Mouse (Mus musculus): ENCODE measurements at regions not wholly inside any gene's neighbourhood (a gene's known extent, or its start where the extent isn't known, plus 50 kb on each side); places are given as distances from the start of the nearest gene placed in this dataset.
A peak's percentile ranks its signal among the peaks of the same experiment; 100 is the strongest.

GRCm38 (mm10) chr2:148255662-148256061 lies 139.5 kb upstream of the Sstr4 start:
- intact Hi-C loops (cut with DNase I): no loop called here

GRCm38 (mm10) chr2:148264111-148264730 lies 130.9 kb upstream of the Sstr4 start:
- intact Hi-C loops (cut with DNase I): no loop called here
- DNase-seq: no peak

More at GRCm38 (mm10) chr2:148255662-148256061, 139.5 kb upstream of the Sstr4 start:
- DNase-seq: no peak

GRCm38 (mm10) chr2:148279200-148279599 lies 115.9 kb upstream of the Sstr4 start:
- no peak for DNase-seq
- intact Hi-C loops (cut with DNase I): no loop called here

DNA sequence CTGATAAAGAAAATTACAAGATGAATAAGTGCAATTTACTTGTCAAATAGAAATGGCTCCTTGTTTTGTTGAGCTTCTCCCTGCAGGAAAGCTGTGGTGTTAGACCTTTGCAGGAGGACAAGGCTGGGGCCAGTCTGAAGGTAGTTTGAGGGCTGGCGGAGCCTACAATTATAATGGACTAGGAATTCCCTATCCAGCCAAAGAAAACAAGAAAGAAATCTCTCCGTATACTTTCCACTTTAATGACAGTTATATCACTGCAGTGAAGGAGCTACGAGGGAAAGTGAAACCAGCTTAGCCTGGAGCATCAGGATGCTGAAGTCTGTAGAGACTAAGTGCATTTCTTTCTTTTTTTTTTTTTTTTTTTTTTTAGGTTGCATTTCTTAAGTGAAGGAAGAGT lies 104.8 kb upstream of the Sstr4 start:
- DNase-seq: no peak
- intact Hi-C loops (cut with DNase I): no loop called here

- no peak for DNase-seq
- intact Hi-C loops (cut with DNase I): no loop called here
Observed at GRCm38 (mm10) chr2:148292442-148292841, 102.7 kb upstream of the Sstr4 start.

- intact Hi-C loops (cut with DNase I): no loop called here
- no peak for DNase-seq
Observed at GRCm38 (mm10) chr2:148292895-148293294, 102.2 kb upstream of the Sstr4 start.

- intact Hi-C loops (cut with DNase I): no loop called here
- no peak for DNase-seq
Observed at GRCm38 (mm10) chr2:148300879-148301278, 94.3 kb upstream of the Sstr4 start.

DNA sequence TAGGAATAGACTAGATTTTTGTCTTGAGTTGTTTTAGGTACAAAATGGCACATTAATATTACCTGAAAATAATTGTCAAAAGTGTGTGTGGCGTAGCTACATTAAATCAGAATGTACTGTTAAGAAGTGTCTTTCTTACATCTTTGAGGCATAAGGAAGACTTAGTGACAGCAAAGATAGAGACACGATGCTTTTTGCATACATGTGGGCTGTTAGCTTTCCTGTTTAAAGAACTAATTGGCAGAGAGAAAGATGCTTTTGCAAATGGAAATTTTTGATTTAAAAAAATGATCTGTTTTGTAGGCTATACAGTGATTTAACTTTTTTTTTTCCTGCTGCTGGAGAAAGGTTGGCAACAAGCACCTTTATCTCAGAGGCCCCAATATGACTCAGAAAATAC lies 82.9 kb upstream of the Sstr4 start:
- DNase-seq: no peak
- intact Hi-C loops (cut with DNase I): no loop called here

DNA sequence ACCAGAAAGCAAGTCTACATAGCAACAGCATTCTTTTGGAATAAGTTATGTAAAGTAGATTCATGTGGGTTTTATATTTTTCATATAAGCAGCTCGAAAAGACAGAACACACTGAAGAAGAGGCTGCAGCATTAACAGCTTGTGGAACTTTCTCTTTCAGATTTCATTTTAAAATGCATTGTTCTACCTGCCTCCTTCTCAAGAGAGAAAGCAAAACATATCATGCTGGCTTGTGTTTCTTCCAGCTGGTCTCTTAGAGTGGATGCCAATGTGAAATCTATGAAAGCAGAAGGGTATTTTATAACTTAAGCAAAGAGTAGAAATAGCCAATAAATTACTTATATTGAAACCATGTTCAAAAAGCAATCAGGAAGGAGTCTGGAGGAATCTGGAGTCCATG lies 74.2 kb upstream of the Sstr4 start:
- DNase-seq: no peak
- intact Hi-C loops (cut with DNase I): no loop called here

- intact Hi-C loops (cut with DNase I): no loop called here
- DNase-seq: no peak
Observed at GRCm38 (mm10) chr2:148325362-148325761, 69.8 kb upstream of the Sstr4 start.

- intact Hi-C loops (cut with DNase I): no loop called here
- no peak for DNase-seq
Observed at GRCm38 (mm10) chr2:148325854-148326387, 69.2 kb upstream of the Sstr4 start.

GRCm38 (mm10) chr2:148326414-148326813 lies 68.7 kb upstream of the Sstr4 start:
- intact Hi-C loops (cut with DNase I): no loop called here
- no peak for DNase-seq

DNA sequence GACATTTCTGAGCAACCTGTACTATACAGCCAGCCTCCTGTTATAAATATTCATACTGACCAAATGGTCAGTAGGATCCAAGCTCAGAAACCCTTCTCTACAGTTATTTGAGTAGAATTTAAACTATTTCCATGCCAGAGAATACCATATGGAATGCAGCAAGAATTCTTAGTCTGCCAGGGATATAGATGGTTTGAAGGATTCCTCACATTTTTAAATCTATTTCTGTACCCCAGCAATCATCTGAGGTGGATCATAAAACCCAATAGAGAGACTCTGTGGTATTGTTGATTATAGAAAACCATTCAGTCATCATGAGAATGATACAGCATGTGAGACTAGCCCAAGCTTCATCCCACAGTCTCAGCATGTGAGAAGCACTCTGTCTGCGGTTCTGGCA lies 67.6 kb upstream of the Sstr4 start:
- intact Hi-C loops (cut with DNase I): no loop called here
- no peak for DNase-seq

DNA sequence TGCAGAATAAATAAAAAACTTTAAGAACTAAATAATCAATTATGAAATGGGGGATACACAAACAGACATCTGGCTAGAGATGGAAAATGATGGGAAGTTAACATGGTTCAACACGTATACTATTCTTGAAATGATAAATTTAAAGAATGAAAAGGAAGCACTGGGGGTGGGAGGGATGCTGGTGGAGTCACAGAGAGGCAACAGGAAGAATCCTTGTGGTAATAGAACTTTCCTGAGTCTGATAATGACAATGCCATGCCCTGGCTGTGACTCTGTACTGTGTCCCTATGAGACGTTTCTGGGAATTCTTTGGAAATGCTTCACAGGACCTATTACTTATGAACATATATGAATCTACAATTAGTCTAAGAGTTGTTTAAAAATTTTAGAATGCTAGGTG lies 64.8 kb upstream of the Sstr4 start:
- intact Hi-C loops (cut with DNase I): no loop called here
- no peak for DNase-seq

GRCm38 (mm10) chr2:148334555-148334954 lies 60.6 kb upstream of the Sstr4 start:
- no peak for DNase-seq
- intact Hi-C loops (cut with DNase I): no loop called here

GRCm38 (mm10) chr2:148336626-148337025 lies 58.5 kb upstream of the Sstr4 start:
- DNase-seq: no peak
- intact Hi-C loops (cut with DNase I): no loop called here

- intact Hi-C loops (cut with DNase I): no loop called here
- peak in 1 of 2 experiments; percentile 15 for DNase-seq
Observed at GRCm38 (mm10) chr2:148338308-148338768, 56.8 kb upstream of the Sstr4 start.

GRCm38 (mm10) chr2:148338894-148339293 lies 56.2 kb upstream of the Sstr4 start:
- intact Hi-C loops (cut with DNase I): no loop called here
- DNase-seq: no peak

- DNase-seq: no peak
- intact Hi-C loops (cut with DNase I): no loop called here
Observed at GRCm38 (mm10) chr2:148344193-148344592, 51.0 kb upstream of the Sstr4 start.

Data from gastrocnemius, postnatal 36 days (tissue).